Mouse (Mus musculus) monocyte, adult 5-6 weeks (primary cell): ENCODE measurements around the gene Plekhm2. TPM values are rescaled to one million over a fixed set of nuclear protein-coding genes. Genes with fewer than 3 reads are reported as not detected.

ENCODE experiments used
- ATAC-seq: fragments of 153-309, 156-312 bp; replicated peaks from 2 replicates; pipeline ENCODE4 v1.8.0; 2017; ENCODE audit warnings: mild to moderate bottlenecking; ENCODE audit not compliant: low TSS enrichment, insufficient number of reproducible peaks, severe bottlenecking, poor library complexity, low FRiP score
- total RNA-seq: library from RNA; stranded (forward); fragments of 200-1000, 200-491, 200-594 nt; gene quantifications from 3 replicates; pipeline ENCODE4 v1.2.3, GENCODE M21; 2017

Plekhm2 gene
- total RNA-seq, 1 experiment from 2014 or later: 15.7 TPM

DNA sequence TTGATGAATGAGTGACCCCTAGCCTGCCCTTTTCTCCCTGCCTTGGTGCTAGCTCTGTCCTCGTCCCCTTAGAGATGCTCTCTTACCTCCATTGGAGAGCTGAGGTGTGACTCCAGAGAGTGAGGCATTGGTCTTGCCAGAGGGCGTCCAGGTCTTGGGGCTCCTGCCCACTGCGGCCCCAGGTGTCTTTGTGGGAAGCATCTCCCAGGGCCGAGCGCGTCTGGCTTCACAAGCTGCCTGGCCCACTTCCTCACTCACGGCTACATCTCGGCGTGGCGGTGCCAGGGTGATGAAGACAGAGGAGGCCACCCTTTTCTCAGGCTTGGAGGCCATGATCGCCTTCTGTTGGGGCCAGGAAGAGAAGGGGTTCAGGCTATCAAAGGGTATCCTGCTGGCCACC lies 69.6 kb downstream of the Plekhm2 start:
- no peak for ATAC-seq

DNA sequence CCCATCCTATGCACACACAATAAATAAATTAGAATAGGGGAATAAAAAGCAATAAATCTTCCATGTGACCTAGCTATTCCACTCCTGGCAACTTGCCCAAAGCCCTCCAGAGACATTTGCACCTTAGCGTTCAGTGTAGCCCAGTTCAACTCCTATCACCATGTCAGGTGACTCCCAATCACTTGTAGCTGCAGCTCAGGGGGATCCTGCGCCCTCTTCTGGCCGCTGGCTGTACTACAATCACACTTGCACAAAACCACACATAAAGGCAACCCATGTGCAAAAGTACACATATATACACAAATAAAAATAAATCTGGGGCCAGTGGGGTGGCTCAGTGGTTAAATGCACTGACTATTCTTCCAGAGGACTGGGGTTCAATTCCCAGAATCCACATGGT lies 73.2 kb downstream of the Plekhm2 start:
- ATAC-seq: no peak

DNA sequence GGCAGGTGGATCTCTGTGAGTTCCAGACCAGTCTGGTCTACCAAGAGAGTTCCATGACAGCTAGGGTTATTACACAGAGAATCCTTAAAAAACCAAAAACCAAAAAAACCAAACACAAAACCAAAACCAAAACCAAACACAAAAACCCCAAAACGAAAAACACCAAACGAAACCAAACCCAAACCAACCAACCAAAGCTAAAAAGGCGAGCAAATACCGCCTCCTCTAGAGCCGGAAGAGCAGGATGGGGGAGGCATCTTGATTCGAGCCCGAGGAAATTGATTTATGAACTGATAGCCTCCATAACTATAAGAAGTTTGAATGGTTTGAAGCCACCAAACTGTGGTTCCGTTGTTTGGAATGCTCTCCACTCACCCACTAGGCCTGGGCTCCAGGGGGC lies 80.8 kb downstream of the Plekhm2 start:
- peak; percentile 5; the same call in 1 of the 2 replicates for ATAC-seq

DNA sequence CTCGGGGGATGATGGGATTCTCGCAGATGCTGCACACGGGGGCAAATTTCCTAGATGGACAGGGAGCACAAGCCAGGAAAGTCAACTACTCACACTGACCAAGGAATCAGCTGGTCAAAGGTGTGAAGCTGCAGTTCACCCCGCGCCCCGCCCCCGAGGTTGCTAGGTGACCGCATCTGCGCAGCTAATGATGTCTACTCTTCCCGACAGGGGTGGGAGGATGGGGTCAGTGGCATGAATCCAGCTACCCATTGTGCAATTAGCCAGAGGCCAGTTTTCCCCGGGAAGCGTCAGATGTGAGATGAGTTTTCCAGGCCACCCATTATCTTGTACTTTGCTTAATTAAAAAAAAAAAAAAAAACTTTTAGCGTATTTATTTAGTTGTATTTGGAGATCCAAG lies 83.6 kb downstream of the Plekhm2 start:
- no peak for ATAC-seq

DNA sequence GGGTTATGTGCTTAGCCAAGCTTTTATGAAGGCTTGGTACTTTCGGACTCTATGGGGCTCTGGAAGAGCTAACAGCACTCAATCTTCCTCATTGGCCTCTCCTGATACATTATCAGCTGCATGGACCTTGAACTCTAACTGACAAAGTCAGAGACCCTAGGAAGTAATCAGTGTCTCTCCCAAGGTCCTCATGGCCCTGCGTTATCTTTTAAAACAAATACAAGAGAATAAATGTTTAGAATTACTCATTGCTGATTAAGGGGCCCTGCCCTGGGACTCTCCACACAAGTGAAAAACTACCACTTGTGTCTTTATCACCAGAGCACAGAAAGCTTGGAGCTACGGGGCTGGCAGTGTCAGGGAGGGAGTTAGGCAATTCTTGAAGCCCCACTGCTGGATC lies 85.9 kb downstream of the Plekhm2 start:
- no peak for ATAC-seq

DNA sequence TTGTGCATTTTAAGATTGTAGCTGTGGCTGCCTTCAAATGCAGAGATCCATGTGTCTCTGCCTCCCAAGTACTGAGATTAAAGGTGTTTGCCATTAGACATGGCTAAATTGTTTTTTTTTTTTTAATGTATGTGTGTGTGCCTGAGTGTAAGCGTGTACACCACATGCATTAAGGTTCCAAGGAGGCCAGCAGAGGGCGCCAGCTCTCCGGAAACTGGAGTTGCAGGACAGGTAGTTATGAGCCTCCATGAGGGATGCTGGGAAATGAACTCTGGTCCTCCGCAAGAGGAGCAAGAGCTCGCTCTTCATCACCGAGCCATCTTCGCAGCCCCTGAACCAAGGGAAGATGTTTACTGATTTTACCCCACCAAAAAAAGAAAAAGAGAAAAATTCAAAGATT lies 87.8 kb downstream of the Plekhm2 start:
- no peak for ATAC-seq

DNA sequence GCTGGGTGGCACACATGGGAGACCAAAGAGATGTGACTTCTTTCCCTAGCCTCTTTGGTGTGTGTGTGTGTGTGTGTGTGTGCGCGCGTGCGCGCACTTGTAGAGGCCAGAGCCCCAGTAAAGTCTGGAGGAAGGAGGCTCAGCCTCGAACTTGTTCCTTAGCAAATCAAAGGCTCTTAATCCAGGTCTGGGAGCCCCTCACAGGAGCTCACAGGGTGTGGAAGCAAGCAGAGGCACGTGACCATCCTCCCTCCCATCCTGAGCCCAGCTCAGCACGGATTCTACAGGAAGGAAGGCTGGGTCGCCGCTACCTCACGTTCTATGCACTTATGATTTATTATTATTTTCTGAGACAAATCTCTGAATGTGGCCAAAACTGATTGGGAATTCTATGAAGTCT lies 88.3 kb downstream of the Plekhm2 start:
- no peak for ATAC-seq

Other genes starting within 250 kb of the Plekhm2 start
- not detected in 3 replicates for gene Clcnkb, start 248.9 kb downstream of the Plekhm2 start, total RNA-seq
- gene Hspb7, start 244.1 kb downstream of the Plekhm2 start, total RNA-seq: 0.64 TPM in 1 of 3 replicates, not detected in the others
- gene Srarp, start 228.8 kb downstream of the Plekhm2 start, total RNA-seq: not detected in 3 replicates
- 21.7 to 33.8 TPM (median 27.3 TPM) in 3 replicates for gene Zbtb17, start 220.2 kb downstream of the Plekhm2 start, total RNA-seq
- 39.8 to 81.5 TPM (median 48.1 TPM) in 3 replicates for gene Spen, start 126.3 kb downstream of the Plekhm2 start, total RNA-seq
- gene Fblim1, start 58.8 kb downstream of the Plekhm2 start, total RNA-seq: not detected in 3 replicates
- gene Tmem82, start 46.3 kb downstream of the Plekhm2 start, total RNA-seq: not detected in 3 replicates
- gene Slc25a34, start 41.1 kb downstream of the Plekhm2 start, total RNA-seq: not detected in 3 replicates
- 7.4 TPM in 1 of 3 replicates, not detected in the others for gene Rsc1a1, start 20.7 kb upstream of the Plekhm2 start, total RNA-seq
- gene Ddi2, start 58.5 kb upstream of the Plekhm2 start, total RNA-seq: 31.1 to 45.0 TPM (median 34.8 TPM) in 3 replicates
- not detected in 3 replicates for gene Agmat, start 81.8 kb upstream of the Plekhm2 start, total RNA-seq
- gene Dnajc16, start 126.0 kb upstream of the Plekhm2 start, total RNA-seq: 5.1 to 7.6 TPM (median 6.4 TPM) in 3 replicates
- 23.4 to 41.6 TPM (median 39.5 TPM) in 3 replicates for gene Casp9, start 128.7 kb upstream of the Plekhm2 start, total RNA-seq
- not detected in 3 replicates for gene Cela2a, start 161.3 kb upstream of the Plekhm2 start, total RNA-seq
- not detected in 3 replicates for gene Ctrc, start 181.5 kb upstream of the Plekhm2 start, total RNA-seq
- gene Efhd2, start 210.0 kb upstream of the Plekhm2 start, total RNA-seq: 190 to 273 TPM (median 198 TPM) in 3 replicates